Mouse (Mus musculus) central nervous system, embryonic 11.5 days (tissue): ENCODE data around the gene Gsx1. TPM values are rescaled to one million over a fixed set of nuclear protein-coding genes. Genes with fewer than 3 reads are reported as not detected.

Source experiments
- polyA plus RNA-seq: library from polyadenylated mRNA; depleted of rRNA; stranded (reverse); fragments of >200 nt; gene quantifications from 2 replicates; pipeline ENCODE4 v1.2.3, GENCODE M21; 2012; rRNA removed

Gsx1 gene
- polyA plus RNA-seq, result 8.2 and 16.4 TPM in 2 replicates

DNA sequence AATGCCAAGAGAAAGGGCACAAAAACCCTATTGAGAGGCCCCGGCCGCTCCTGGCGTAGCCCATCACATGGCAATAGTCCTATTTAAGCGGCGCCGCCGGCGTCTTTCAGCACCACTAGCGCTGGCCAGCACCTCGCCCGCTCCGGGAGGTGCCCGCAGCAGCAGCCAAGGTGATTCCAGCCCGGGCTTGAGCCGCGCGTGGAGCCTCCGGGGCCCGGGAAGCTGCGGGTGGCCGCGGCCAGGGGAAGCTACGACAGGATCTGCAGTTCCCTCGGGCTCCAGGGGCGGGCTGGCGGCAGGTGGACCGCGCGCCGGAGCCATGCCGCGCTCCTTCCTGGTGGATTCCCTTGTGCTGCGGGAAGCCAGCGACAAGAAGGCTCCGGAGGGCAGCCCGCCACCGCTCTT, at the start of gene Gsx1:
Gene Gsx1, plus strand, starts transcription at position 126 of the 405 bp plus-strand sequence.

Other genes starting within 250 kb of the Gsx1 start
- gene Gtf3a, start 240.0 kb upstream of the Gsx1 start, polyA plus RNA-seq, result 71.0 and 75.4 TPM in 2 replicates
- gene Mtif3, start 224.9 kb upstream of the Gsx1 start, polyA plus RNA-seq, result 17.9 and 24.4 TPM in 2 replicates
- 7.1 and 7.3 TPM in 2 replicates for gene Lnx2, start 112.1 kb upstream of the Gsx1 start, polyA plus RNA-seq
- 97.2 and 145 TPM in 2 replicates for gene Polr1d, start 111.6 kb upstream of the Gsx1 start, polyA plus RNA-seq
- gene Pdx1, start 81.3 kb downstream of the Gsx1 start, polyA plus RNA-seq, result 0.14 and 0.18 TPM in 2 replicates
- gene Cdx2, start 118.6 kb downstream of the Gsx1 start, polyA plus RNA-seq, result 0.06 and 0.17 TPM in 2 replicates
- gene Urad, start 133.7 kb downstream of the Gsx1 start, polyA plus RNA-seq, result not detected in 2 replicates
- 0.16 and 0.28 TPM in 2 replicates for gene Flt3, start 211.8 kb downstream of the Gsx1 start, polyA plus RNA-seq
- gene Pan3, start 241.5 kb downstream of the Gsx1 start, polyA plus RNA-seq, result 41.8 and 60.3 TPM in 2 replicates